Mouse (Mus musculus): ENCODE measurements at regions not wholly inside any gene's neighbourhood (a gene's known extent, or its start where the extent isn't known, plus 50 kb on each side); places are given as distances from the start of the nearest gene placed in this dataset.

GRCm38 (mm10) chr7:136152470-136152869 lies 436.3 kb upstream of the Mki67 start:
- TF ChIP-seq CTCF (IDR thresholded peaks at IDR 0.05) (peak; percentile 90), POLR2A (IDR thresholded peaks at IDR 0.05; ENCODE audit: insufficient read depth, low read depth, low read length) (no peak)
